Mouse (Mus musculus) intestine, postnatal 0 days (tissue): Measurements from ENCODE around the gene Rai1. TPM values are rescaled to one million over a fixed set of nuclear protein-coding genes. Genes with fewer than 3 reads are reported as not detected.

Experiments used
- ATAC-seq: fragments of 200-750 bp; cut with Nextera tagmentation; 2 replicates; pipeline ENCODE4 v1.8.0; 2017; ENCODE audit warnings: mild to moderate bottlenecking, moderate TSS enrichment, moderate library complexity
- H3K27ac ChIP-seq: fragments of 300-500 bp; sonication (generic); 2 replicates; pipeline ENCODE4 v1.5.1; 2014; ENCODE audit warnings: mild to moderate bottlenecking, low read depth, low read length, moderate library complexity
- H3K27me3 ChIP-seq: fragments of 300-500 bp; sonication (generic); replicated peaks from 2 replicates; pipeline ENCODE4 v1.6.1; 2014; ENCODE audit warnings: low read length, mixed read lengths; ENCODE audit not compliant: control insufficient read depth, insufficient read depth
- H3K36me3 ChIP-seq: fragments of 300-500 bp; sonication (generic); 2 replicates; pipeline ENCODE4 v1.6.1; 2014; ENCODE audit warnings: mild to moderate bottlenecking, moderate library complexity; ENCODE audit not compliant: control insufficient read depth, insufficient read depth
- H3K4me1 ChIP-seq: fragments of 300-500 bp; sonication (generic); replicated peaks from 2 replicates; pipeline ENCODE4 v1.6.1; 2014; ENCODE audit warnings: antibody characterized with exemption, low read length, mixed read lengths; ENCODE audit not compliant: control insufficient read depth, insufficient read depth
- H3K4me2 ChIP-seq: fragments of 300-500 bp; sonication (generic); replicated peaks from 2 replicates; pipeline ENCODE4 v1.6.1; 2014; ENCODE audit warnings: low read depth, mild to moderate bottlenecking, moderate library complexity
- H3K4me3 ChIP-seq: fragments of 300-500 bp; sonication (generic); 2 replicates; pipeline ENCODE4 v1.5.1; 2014; ENCODE audit warnings: low read depth, low read length
- H3K9ac ChIP-seq: fragments of 300-500 bp; sonication (generic); 2 replicates; pipeline ENCODE4 v1.6.1; 2014; ENCODE audit warnings: mild to moderate bottlenecking, low read depth, low read length
- H3K9me3 ChIP-seq: fragments of 300-500 bp; sonication (generic); 2 replicates; pipeline ENCODE4 v1.6.1; 2016; ENCODE audit warnings: mixed run types; ENCODE audit not compliant: control insufficient read depth
- CTCF ChIP-seq: sonication (generic); IDR thresholded peaks from 2 replicates; pipeline ENCODE4 v1.5.1; 2016; ENCODE audit warnings: low read depth, mild to moderate bottlenecking, control low read depth, antibody characterized with exemption, moderate library complexity
- WGBS: fragments of 180-500 bp; shearing (Covaris S2); extraction: QIAGEN DNeasy Blood & Tissue Kit; methylation state at CpG from one replicate; pipeline ENCODE4 v1.1.7; 2014; 5-methylcytosine and 5-hydroxymethylcytosine counted together
- polyA plus RNA-seq: library from polyadenylated mRNA; unstranded; fragments of >200 nt; fragmentation: Nextera tagmentation; extraction: Ambion mirVana; gene quantifications from 2 replicates; pipeline ENCODE4 v1.2.1, GENCODE M21; 2015

The Rai1 gene
- polyA plus RNA-seq, 1 experiment from 2014 or later, result 10.1 TPM

DNA sequence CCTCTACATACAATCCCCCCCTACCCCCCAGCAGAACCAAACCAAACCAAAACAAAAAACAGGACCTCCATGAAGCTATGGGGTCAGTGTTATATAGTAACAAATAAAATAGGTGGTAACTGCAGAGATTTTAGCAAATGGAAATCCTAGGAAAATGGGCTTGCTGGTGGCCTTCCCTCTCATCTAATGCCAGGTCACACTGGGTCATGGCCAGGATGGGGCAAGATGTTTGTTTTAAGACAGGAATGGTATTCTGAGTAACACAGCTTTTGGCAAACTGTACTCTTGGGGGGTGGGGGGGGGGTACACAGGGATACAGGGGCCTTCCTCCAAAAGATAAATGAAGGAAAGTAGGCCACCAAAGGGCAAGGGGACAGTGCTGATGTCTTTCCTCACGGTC is 57.7 kb downstream of the Rai1 start:
- ATAC-seq, result no peak
- TF ChIP-seq CTCF, result no peak

DNA sequence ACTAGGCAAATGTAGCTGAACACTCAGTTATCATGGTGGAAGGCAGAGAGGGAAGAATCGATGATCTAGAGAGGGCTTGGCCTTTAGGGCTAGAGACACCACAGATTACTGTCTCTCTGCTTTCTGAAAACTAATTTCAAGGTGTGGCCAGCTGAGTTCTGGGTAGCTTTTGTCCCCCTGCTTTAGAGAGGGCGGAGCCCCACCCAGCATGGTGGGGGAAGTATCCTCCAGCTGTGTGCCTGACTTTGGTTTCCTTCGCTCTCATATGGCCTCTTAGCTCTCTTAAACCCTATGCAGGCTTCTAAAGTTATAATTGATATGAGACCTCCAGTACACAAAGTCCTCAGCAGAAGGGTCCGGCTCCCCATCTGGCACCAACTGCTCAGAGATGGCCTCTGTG is 58.5 kb downstream of the Rai1 start:
- no peak overlapping the region for H3K9ac ChIP-seq
- no peaks in the 10 kb centered on the region for H3K27me3 ChIP-seq
- H3K4me3 ChIP-seq, result no peak overlapping the region
- no peaks in the 10 kb centered on the region for H3K4me1 ChIP-seq
- peaks cover 7% of the 10 kb centered on the region; the same call in 1 of the 2 replicates for H3K36me3 ChIP-seq
- no peak overlapping the region for H3K4me2 ChIP-seq
- H3K9me3 ChIP-seq, result no peaks in the 10 kb centered on the region
- no peak for ATAC-seq
- no peak for TF ChIP-seq CTCF
- no peak overlapping the region for H3K27ac ChIP-seq
- WGBS, result 85% methylated on average over 4 of the region's 4 CpGs

More for the DNA sequence above, 57.7 kb downstream of the Rai1 start:
- Histone ChIP-seq H3K4me1 (no peaks in the 10 kb centered on the region), H3K9ac (no peak overlapping the region), H3K4me3 (no peak overlapping the region), H3K9me3 (no peaks in the 10 kb centered on the region), H3K27me3 (no peaks in the 10 kb centered on the region), H3K27ac (no peak overlapping the region), H3K4me2 (no peak overlapping the region), H3K36me3 (peaks cover 7% of the 10 kb centered on the region; the same call in 1 of the 2 replicates)
- 79% methylated on average over 1 of the region's 1 CpGs for WGBS

DNA sequence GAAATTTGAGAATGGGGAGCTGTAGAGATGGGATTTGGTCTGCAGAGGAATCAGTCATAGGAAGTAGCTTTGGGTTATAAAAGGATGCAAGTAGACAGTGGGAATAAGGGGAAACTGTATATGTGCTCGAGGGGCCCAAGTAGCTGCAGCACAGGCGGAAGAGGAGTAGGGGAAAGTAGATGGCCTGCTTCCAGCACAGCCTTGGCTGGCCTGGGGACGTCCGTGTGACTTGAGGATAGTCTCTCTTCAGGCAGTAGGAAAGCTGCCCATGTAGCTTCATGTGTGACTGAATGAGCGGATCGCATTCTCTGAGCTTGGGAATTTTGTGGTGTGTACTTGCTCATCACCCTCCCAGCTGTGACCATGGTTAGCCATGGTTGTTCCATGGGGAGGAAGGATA is 59.6 kb downstream of the Rai1 start:
- Histone ChIP-seq H3K9ac (no peak overlapping the region), H3K27ac (no peak overlapping the region; the same call in 1 of the 2 replicates), H3K4me3 (no peak overlapping the region), H3K36me3 (peaks cover 7% of the 10 kb centered on the region; the same call in 1 of the 2 replicates), H3K4me1 (no peaks in the 10 kb centered on the region), H3K27me3 (no peaks in the 10 kb centered on the region), H3K9me3 (no peaks in the 10 kb centered on the region), H3K4me2 (no peak overlapping the region)
- ATAC-seq, result no peak
- WGBS, result 71% methylated on average over 6 of the region's 6 CpGs
- TF ChIP-seq CTCF, result no peak

DNA sequence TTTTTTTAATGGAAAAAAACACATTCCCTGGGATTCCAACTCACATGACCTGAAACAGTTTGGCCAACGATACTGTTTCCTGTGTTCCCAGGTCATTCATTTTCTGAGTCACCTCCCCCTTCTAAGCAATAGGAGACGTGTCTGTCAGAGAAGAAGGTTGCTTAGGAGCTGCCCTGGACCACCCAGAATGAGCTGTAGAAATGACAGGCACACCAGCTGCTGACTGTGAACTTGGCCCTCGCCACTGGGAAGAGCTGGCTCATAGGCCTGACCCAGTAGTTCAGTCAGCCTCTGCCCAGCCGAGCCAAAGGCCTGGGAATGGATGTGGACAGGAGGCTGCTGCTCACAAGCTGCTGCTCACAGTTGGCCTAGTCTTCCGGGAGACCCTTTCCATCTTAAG is 60.3 kb downstream of the Rai1 start:
- Histone ChIP-seq H3K4me3 (no peak overlapping the region), H3K4me2 (no peak overlapping the region), H3K9me3 (no peaks in the 10 kb centered on the region), H3K36me3 (peaks cover 11% of the 10 kb centered on the region; the same call in 1 of the 2 replicates), H3K4me1 (no peaks in the 10 kb centered on the region), H3K9ac (no peak overlapping the region), H3K27me3 (no peaks in the 10 kb centered on the region), H3K27ac (no peak overlapping the region; the same call in 1 of the 2 replicates)
- WGBS, result 54% methylated on average over 5 of the region's 5 CpGs
- no peak for TF ChIP-seq CTCF
- ATAC-seq, result no peak

- H3K9ac ChIP-seq, result no peak overlapping the region
- H3K27ac ChIP-seq, result no peak overlapping the region
- H3K27me3 ChIP-seq, result no peaks in the 10 kb centered on the region
Measured at GRCm38 (mm10) chr11:60168780-60169179, 64.0 kb downstream of the Rai1 start.

DNA sequence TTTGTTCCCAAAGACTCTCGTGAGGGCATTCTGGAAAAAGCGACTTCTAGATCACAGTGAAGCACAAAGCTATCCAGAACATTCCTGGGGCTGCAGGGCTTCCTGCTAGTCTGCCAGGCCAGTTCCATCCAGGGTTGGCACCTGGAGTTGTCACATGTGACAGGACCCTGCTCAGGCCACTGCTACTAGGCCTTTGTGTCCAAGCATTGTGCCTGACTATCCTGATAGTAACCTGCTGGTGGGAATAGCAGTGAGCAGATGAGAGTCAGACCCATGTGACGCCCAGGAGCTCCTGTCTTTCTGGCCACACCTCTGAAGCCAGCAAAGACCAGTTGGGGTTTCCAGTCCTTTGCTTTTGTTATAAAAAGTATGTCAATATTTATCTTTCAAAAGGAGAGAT is 67.3 kb downstream of the Rai1 start:
- Histone ChIP-seq H3K9me3 (no peaks in the 10 kb centered on the region), H3K4me2 (no peak overlapping the region), H3K4me1 (peaks cover 6% of the 10 kb centered on the region; the same call in 1 of the 2 replicates), H3K36me3 (0 out of 2 replicates have a peak, but pooled peaks cover 4% of the 10 kb centered on the region), H3K27me3 (no peaks in the 10 kb centered on the region), H3K4me3 (no peak overlapping the region), H3K27ac (no peak overlapping the region), H3K9ac (no peak overlapping the region)
- ATAC-seq, result no peak
- TF ChIP-seq CTCF, result no peak
- 78% methylated on average over 3 of the region's 3 CpGs for WGBS

More at GRCm38 (mm10) chr11:60168780-60169179, 64.0 kb downstream of the Rai1 start:
- H3K9me3 ChIP-seq, result no peaks in the 10 kb centered on the region
- no peak for TF ChIP-seq CTCF
- 32% methylated on average over 9 of the region's 9 CpGs for WGBS
- H3K4me2 ChIP-seq, result no peak overlapping the region
- no peak for ATAC-seq
- no peak overlapping the region for H3K4me3 ChIP-seq
- peaks cover 3% of the 10 kb centered on the region; the same call in 1 of the 2 replicates for H3K4me1 ChIP-seq
- H3K36me3 ChIP-seq, result 0 out of 2 replicates have a peak, but pooled peaks cover 4% of the 10 kb centered on the region
